Mouse (Mus musculus): ENCODE results near the gene Klhdc8b.

Gene Klhdc8b

GRCm38 (mm10) chr9:108450292-108451169, 10.8 kb downstream of the Klhdc8b start:
- peak; percentile 50 for DNase-seq

DNA sequence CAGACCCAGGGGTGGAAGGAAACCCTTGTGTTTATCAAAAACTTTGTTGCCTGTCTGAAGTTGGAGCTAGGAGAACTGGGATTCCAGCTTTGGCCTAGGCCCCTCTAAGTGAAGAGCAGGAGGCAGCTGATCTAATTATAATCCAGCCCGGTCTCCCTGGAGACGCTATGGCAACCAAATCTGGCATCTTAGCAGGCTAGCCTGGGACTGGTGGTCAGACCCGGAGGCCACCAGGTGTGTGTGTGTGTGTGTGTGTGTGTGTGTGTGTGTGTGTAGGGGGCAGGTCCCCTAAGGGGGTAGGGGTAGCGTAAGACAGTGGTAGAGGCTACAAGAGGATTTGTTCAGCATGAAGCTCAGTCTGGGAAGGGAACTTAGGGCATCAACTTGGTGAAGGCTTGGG, 11.5 kb downstream of the Klhdc8b start:
- no peak for DNase-seq

- no peak for DNase-seq
These were observed 16.3 kb downstream of the Klhdc8b start for GRCm38 (mm10) chr9:108445125-108445524.

DNA sequence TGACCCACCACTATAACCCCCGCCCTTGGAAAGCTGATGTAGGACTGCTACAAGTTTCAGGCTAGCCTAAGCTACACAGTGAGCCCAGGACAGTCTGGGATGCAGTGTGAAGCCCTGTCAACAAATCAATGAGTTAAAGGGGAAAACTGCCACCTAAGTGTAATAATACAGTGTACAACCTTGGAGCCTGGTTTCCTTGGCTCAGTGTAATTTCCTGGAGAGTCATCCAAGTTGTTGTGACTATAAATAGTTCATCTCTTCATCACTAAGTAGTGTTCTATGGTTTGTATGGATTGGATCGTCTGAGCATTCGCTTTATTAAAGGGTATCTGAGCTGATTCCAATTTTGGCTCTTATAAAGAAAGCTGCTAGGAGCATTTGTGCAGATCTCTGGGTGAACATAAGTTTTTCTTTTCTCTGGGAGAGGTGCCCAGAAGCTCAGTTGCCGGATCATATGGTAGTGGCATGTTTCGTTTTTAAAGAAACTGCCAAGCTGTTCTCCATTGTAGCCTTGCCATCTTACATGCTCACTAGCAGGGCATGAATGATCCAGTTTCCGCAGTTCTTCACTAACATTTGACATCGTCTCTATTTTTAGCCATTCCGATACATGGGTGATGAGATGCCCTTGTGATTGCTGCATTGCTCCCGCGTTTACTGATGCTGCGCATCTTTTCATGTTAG, 20.0 kb downstream of the Klhdc8b start:
- no peak for DNase-seq

DNA sequence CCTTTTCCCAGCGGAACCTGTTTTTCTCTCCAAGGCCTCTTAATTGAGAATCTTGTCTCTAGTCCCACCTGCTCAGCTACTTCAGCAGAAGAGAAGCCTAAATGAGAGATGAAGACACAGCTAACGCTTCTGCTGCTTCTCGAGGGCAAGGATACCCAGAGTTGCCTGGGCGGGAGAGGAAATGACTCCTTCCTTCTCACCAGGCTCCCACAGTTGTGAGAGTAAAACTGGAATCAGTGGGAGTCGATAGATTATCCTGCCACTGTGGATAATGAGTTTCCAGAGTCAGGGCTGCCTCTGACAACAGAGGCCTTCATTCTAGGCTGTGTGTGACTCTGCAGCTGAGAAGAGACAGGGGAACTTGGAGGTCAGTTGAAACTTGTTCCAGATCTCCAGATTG, 20.9 kb downstream of the Klhdc8b start:
- DNase-seq, result no peak

- DNase-seq, result no peak
These were observed 22.2 kb downstream of the Klhdc8b start for GRCm38 (mm10) chr9:108439176-108439575.

- no peak for DNase-seq
These were observed 25.2 kb downstream of the Klhdc8b start, which contains the start of gene BC048562 for GRCm38 (mm10) chr9:108436182-108436581. Gene BC048562 (plus strand): TSS chr9:108436482.

- no peak for DNase-seq
These were observed 29.8 kb downstream of the Klhdc8b start for GRCm38 (mm10) chr9:108431431-108432067.

GRCm38 (mm10) chr9:108428384-108428783, 33.0 kb downstream of the Klhdc8b start, which contains the start of gene Ccdc36:
Gene Ccdc36 (minus strand): TSS chr9:108428484.
- no peak for DNase-seq

- DNase-seq, result peak; percentile 30
These were observed 49.2 kb downstream of the Klhdc8b start for GRCm38 (mm10) chr9:108412221-108412620.

- no peak for DNase-seq
These were observed 49.9 kb downstream of the Klhdc8b start for GRCm38 (mm10) chr9:108411381-108411942.

DNA sequence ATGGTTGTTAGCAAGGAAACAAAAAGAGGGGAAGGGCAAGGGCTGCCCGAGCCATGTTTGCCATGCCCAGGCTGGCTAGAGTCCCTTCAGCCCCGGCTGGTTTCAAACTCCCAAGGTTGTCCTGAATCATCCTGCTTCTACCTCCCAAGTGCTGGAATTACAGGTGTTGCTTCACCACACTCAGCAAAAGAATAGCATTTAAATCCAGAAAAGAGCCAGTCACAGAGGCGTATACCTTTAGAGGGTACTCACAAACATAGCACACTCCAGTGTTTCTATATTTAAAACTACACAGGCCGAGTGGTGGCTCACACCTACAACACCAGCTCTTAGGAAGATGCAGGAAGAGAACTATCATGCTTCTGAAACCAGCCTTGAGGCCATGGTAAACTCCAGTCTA, 51.8 kb downstream of the Klhdc8b start:
- DNase-seq, result no peak

DNA sequence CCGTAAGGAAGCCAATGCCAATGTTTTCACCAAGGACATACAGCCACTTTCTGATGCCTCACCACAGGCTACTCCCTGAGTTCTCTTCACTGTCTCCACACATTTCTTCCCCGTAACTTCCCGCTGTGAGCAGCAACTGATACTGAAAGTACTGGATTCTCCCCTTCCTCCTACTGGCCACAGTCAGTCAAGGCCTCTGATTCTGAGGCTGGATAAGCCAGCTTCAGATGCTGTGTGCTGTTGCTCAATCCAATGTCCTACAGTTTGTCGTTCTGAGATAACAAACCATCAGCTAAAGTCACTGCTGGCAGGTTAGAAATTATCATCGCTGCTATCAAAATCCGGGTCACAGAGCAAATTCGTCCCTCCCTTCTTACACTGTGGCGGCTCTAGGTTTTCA, 56.9 kb downstream of the Klhdc8b start:
- DNase-seq, result no peak

DNA sequence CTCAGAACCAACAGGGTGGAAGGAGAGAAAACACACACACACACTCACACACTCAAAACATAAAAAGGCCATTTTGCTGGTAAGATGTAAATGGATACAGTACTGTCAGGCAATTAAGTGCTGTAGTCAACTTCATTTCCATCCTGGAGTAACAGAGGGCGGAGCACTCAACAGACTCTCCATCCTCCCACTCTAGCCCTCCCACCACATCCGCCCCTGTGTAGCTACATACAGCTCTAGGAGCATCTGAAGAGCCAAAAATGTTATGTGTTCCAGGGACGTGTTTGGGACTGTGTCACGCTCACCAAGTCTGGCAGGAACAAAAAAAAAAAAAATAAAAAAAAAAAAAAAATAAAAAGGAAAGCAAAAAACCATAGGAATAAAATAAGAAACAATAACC, 58.3 kb downstream of the Klhdc8b start:
- no peak for DNase-seq

DNA sequence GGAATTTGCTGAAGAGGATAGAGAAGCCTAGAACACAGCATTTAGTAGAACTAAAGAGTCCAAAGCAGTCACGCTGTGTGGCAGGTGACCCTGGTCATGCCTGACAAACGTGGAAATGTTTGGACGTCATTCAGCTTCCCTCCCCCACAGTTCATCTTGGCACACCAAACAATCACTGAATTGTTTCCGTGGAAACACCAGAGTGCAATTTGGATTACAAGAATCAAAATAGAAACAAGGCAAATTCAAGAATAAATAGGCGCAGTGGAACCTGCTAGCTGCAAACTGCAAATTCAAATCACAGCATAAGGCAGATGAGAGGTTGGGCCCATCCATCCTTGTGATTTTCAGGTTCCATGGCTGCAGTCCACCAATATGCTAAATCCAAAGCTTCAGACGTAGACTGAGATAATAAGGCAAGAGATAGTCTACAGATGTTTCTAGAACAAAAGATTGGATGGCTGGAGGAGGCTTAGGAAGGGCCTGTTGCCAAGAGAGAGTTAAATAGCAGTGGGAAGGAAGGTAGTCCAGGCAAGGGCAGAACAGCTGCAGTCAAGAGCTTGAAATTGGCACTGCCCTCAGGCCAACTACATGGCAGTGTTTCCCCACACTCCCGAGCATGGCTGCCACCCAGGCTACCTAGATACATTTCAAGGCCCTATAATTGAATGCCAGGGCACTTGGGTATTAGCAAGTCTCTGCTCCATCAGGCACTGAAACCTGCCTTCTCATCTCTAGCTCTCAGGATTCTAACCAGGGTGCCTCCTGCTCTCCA, 60.0 kb downstream of the Klhdc8b start:
- no peak for DNase-seq

- DNase-seq, result no peak
These were observed 63.1 kb downstream of the Klhdc8b start for GRCm38 (mm10) chr9:108398324-108398723.
